Comparison of ENCODE assay signal across 22 mouse cellular contexts in the genomic region with DNA sequence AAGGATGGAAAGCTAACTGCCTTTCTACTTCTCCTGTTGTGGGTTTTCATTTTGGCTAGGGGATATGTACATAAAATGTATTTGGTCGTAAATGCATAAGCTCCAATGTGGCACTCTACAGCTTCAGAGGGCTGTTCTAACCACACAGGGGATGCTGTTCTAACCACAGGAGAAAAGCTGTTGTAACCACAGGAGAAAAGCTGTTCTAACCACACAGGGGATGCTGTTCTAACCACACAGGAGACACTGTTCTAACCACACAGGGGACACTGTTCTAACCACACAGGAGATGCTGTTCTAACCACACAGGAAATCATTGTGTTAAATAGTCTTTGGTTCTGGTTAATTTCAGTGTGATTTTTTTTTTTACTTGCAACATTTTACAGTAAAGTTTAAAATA. TPM values are rescaled to one million over a fixed set of nuclear protein-coding genes. Genes with fewer than 3 reads are reported as not detected.
DNase-seq lines count a peak whose midpoint lies in the region; ATAC-seq lines count a peak whose summit lies in the region.
"Had no signal": no experiment of that assay in that cellular context is flagged by ENCODE, and none has a peak within 500 bp of the region (broad histone marks: within the 10 kb centered on the region; RNA-seq: fewer than 3 reads in every experiment).

No protein-coding gene starts in this region.

- H3K4me1 ChIP-seq in liver, embryonic 11.5 days (replicated peaks; ENCODE audit: control insufficient read depth, insufficient read depth, low read length): no peaks in the 10 kb centered on the region
- H3K4me1 ChIP-seq: embryonic facial prominence, embryonic 10.5 days; heart, embryonic 12.5 days; hindbrain, embryonic 12.5 days; intestine, embryonic 15.5 days had no signal

- no peaks in the 10 kb centered on the region for H3K27me3 ChIP-seq in liver, embryonic 11.5 days (replicated peaks; ENCODE audit: control insufficient read depth, insufficient read depth, low read length)
- H3K27me3 ChIP-seq: heart, embryonic 12.5 days; hindbrain, embryonic 12.5 days; intestine, embryonic 15.5 days; Patski had no signal

- no peak for ATAC-seq in CD4-positive, CD25-positive, alpha-beta regulatory T cell, adult 4 months
- peak; percentile 36 for ATAC-seq in activated CD4-positive, CD25-positive, alpha-beta regulatory T cell, adult 4 months
- no peak for ATAC-seq in liver, embryonic 11.5 days (replicated peaks; ENCODE audit: low FRiP score)
- ATAC-seq: forebrain, embryonic 14.5 days; hindbrain, embryonic 16.5 days; intestine, embryonic 15.5 days; Patski had no signal

- H3K4me3 ChIP-seq in liver, embryonic 11.5 days (ENCODE audit: low read depth, low read length): no peak overlapping the region
- H3K4me3 ChIP-seq: embryonic facial prominence, embryonic 10.5 days; heart, adult 2 months; heart, embryonic 12.5 days; hindbrain, embryonic 12.5 days; intestine, embryonic 15.5 days had no signal

- peak; percentile 1 for DNase-seq in CD4-positive, CD25-positive, alpha-beta regulatory T cell, adult 2 months (ENCODE audit: low read depth, low spot score)
- DNase-seq in 416B (ENCODE audit: low read depth): peak; percentile 80
- DNase-seq in induced T-regulatory cell, adult 2 months (ENCODE audit: low read depth): peak; percentile 15
- DNase-seq in liver, embryonic 11.5 days (ENCODE audit: low spot score): no peak
- no peak for DNase-seq in frontal cortex, postnatal 36 days (ENCODE audit: low spot score in 2 of 2)
- DNase-seq in heart, adult 11 months: no peak
- DNase-seq: adrenal gland, adult 2 months; adrenal gland, postnatal 25 days; cerebellum, adult 18-20 months; cerebellum, adult 9-11 months; cerebellum, postnatal 36 days; gastrocnemius, postnatal 36 days; heart, adult 2 months had no signal

- no peaks in the 10 kb centered on the region for H3K9me3 ChIP-seq in liver, embryonic 11.5 days (ENCODE audit: control insufficient read depth, low read length)
- H3K9me3 ChIP-seq: embryonic facial prominence, embryonic 10.5 days; heart, embryonic 12.5 days; intestine, embryonic 15.5 days had no signal

- H3K9ac ChIP-seq in liver, embryonic 11.5 days (ENCODE audit: low read depth, low read length): no peak overlapping the region
- H3K9ac ChIP-seq: heart, embryonic 12.5 days; hindbrain, embryonic 12.5 days; intestine, embryonic 15.5 days had no signal

- 49% methylated on average over 1 of the region's 1 CpGs for WGBS in liver, embryonic 11.5 days

- H3K4me2 ChIP-seq in liver, embryonic 11.5 days: no peak overlapping the region
- H3K4me2 ChIP-seq: heart, embryonic 12.5 days; hindbrain, embryonic 12.5 days; intestine, embryonic 15.5 days had no signal

- H3K27ac ChIP-seq in liver, embryonic 11.5 days (ENCODE audit: low read depth, low read length): no peak overlapping the region
- H3K27ac ChIP-seq: embryonic facial prominence, embryonic 10.5 days; heart, adult 2 months; hindbrain, embryonic 12.5 days; intestine, embryonic 15.5 days had no signal

- no peaks in the 10 kb centered on the region for H3K36me3 ChIP-seq in liver, embryonic 11.5 days (ENCODE audit: control insufficient read depth, insufficient read depth, low read length)
- H3K36me3 ChIP-seq: embryonic facial prominence, embryonic 10.5 days; heart, embryonic 12.5 days; hindbrain, embryonic 12.5 days; intestine, embryonic 15.5 days had no signal

RNA-seq across cellular contexts. Expression of a gene that starts 38.1 kb away (rescaled TPM):
- 10 to 100 TPM; 27.5 to 32.0 TPM for polyA plus RNA-seq in CD4-positive, CD25-positive, alpha-beta regulatory T cell, adult 4 months (2017; shearing (Covaris generic))
- 10 to 100 TPM; 30.0 to 32.6 TPM for polyA plus RNA-seq in activated CD4-positive, CD25-positive, alpha-beta regulatory T cell, adult 4 months (2017; shearing (Covaris generic))
- polyA plus RNA-seq in liver, embryonic 11.5 days (2014; fragmentation: Nextera tagmentation; extraction: Ambion mirVana): 36.0 and 38.5 TPM in 2 replicates

Comparison
In these comparisons a context has a peak if more than half of its experiments do, and no peak if none do; other contexts are left out.
1. DNase-seq: peak in CD4-positive, CD25-positive, alpha-beta regulatory T cell, adult 2 months (single experiment), 416B (single experiment) and induced T-regulatory cell, adult 2 months (single experiment); none in liver, embryonic 11.5 days (single experiment), frontal cortex, postnatal 36 days (0 of 2) and heart, adult 11 months (single experiment).